Mouse (Mus musculus): ENCODE measurements around the gene Gpc6.

DNA sequence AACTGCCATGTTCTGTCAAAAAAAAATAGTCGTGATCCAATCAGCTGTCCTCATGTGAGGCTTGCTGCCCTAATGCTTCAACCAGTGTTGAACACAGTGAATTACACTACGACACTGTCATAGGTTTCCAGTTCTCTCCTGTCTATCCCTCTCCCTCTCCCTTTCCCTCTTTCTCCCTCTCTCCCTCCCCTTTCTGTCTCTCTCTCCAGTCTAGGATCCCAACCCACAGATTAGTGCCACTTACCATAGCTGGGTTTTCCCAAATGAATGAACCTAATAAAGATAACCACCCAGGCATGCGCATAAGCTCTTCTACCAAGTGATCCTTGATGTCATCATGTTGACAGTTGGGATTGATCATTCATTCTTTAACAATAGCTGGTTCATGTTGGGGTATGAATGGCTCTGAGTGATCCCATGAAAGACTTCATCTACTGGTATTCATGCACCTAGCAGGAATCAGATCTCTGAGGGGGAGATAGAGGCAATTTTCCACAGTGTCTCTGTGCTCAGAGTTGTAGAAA is 384.9 kb downstream of the Gpc6 start:
- no peak for TF ChIP-seq CTCF (IDR thresholded peaks at IDR 0.05)
- TF ChIP-seq POLR2A (IDR thresholded peaks at IDR 0.05; ENCODE audit: insufficient read depth, low read depth, low read length): no peak
